Mouse (Mus musculus): ENCODE measurements around the gene Dph5.
A peak's percentile ranks its signal among the peaks of the same experiment; 100 is the strongest.
"Not testable (repeated sequence)": the region's sequence is repeated elsewhere in the genome, so short reads cannot be mapped to it uniquely, and the experiment has no call there.

The Dph5 gene

GRCm38 (mm10) chr3:115893166-115893565 lies 5.5 kb downstream of the Dph5 start:
- DNase-seq, result no peak

- DNase-seq, result no peak
Observed at GRCm38 (mm10) chr3:115898354-115898948, 10.8 kb downstream of the Dph5 start.

GRCm38 (mm10) chr3:115902301-115902956 lies 14.8 kb downstream of the Dph5 start:
- DNase-seq, result no peak

GRCm38 (mm10) chr3:115905067-115905466 lies 17.4 kb downstream of the Dph5 start:
- no peak for DNase-seq

- DNase-seq, result no peak
Observed at GRCm38 (mm10) chr3:115905567-115905966, 17.9 kb downstream of the Dph5 start.

GRCm38 (mm10) chr3:115907406-115907805 lies 19.8 kb downstream of the Dph5 start:
- DNase-seq, result not testable (repeated sequence)

- DNase-seq, result peak; percentile 19
Observed at GRCm38 (mm10) chr3:115924401-115925190, 37.0 kb downstream of the Dph5 start.

GRCm38 (mm10) chr3:115926531-115926930 lies 38.9 kb downstream of the Dph5 start:
- DNase-seq, result no peak

- no peak for DNase-seq
Observed at GRCm38 (mm10) chr3:115931701-115932100, 44.1 kb downstream of the Dph5 start.

- no peak for DNase-seq
Observed at GRCm38 (mm10) chr3:115933293-115934186, 45.9 kb downstream of the Dph5 start.

GRCm38 (mm10) chr3:115936734-115937599 lies 49.3 kb downstream of the Dph5 start:
- DNase-seq, result peak; percentile 67

- no peak for DNase-seq
Observed at GRCm38 (mm10) chr3:115937807-115938206, 50.2 kb downstream of the Dph5 start.

- no peak for DNase-seq
Observed at GRCm38 (mm10) chr3:115940510-115940909, 52.9 kb downstream of the Dph5 start.

- no peak for DNase-seq
Observed at GRCm38 (mm10) chr3:115941464-115941863, 53.8 kb downstream of the Dph5 start.

- no peak for DNase-seq
Observed at GRCm38 (mm10) chr3:115944376-115944775, 56.7 kb downstream of the Dph5 start.

GRCm38 (mm10) chr3:115946272-115946671 lies 58.6 kb downstream of the Dph5 start:
- DNase-seq, result no peak

GRCm38 (mm10) chr3:115949220-115949920 lies 61.7 kb downstream of the Dph5 start:
- no peak for DNase-seq

GRCm38 (mm10) chr3:115949921-115950877 lies 62.6 kb downstream of the Dph5 start:
- no peak for DNase-seq

GRCm38 (mm10) chr3:115951221-115951620 lies 63.6 kb downstream of the Dph5 start:
- DNase-seq, result no peak

GRCm38 (mm10) chr3:115952356-115952755 lies 64.7 kb downstream of the Dph5 start:
- DNase-seq, result no peak
